Mouse (Mus musculus): ENCODE data around the gene Usp36.

DNA sequence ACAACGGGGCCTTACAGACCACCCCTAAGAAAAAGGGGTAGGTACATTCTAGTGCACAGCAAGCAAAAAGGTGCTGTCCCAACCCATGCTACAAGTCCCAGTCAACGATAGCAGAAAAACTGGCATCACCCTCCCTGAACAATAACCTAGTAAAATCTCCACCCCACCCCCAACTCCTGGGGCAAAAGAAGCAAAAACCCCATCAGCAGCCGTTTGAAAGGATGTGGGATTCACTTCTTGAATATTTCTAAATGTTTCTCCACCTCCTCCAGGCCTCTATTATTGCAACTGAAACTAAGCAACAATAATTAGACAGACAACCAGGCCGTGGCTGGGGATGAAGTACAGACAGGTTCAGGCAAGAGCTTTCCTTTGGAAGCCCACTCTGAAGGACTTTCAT, 49.7 kb downstream of the Usp36 start:
- TF ChIP-seq GATA1 (IDR thresholded peaks at IDR 0.05; ENCODE audit: borderline replicate concordance, low read length) (no peak), FLI1 (IDR thresholded peaks at IDR 0.05; ENCODE audit: low read length) (no peak)
